Mouse (Mus musculus) embryonic facial prominence, embryonic 13.5 days (tissue): ENCODE results near the gene Tmem179b. TPM values are rescaled to one million over a fixed set of nuclear protein-coding genes. Genes with fewer than 3 reads are reported as not detected.
"Not testable (repeated sequence)": the region's sequence is repeated elsewhere in the genome, so short reads cannot be mapped to it uniquely, and the experiment has no call there.

Experiments
- ATAC-seq: fragments of 200-750 bp; cut with Nextera tagmentation; 2 replicates; pipeline ENCODE4 v1.8.0; 2017; ENCODE audit warnings: low read depth; ENCODE audit not compliant: insufficient number of reproducible peaks, insufficient read depth, low FRiP score, low TSS enrichment
- H3K27ac ChIP-seq: fragments of 300-500 bp; sonication (generic); 2 replicates; pipeline ENCODE4 v1.5.1; 2015; ENCODE audit warnings: moderate library complexity, mild to moderate bottlenecking, inconsistent platforms
- H3K27me3 ChIP-seq: fragments of 300-500 bp; sonication (generic); 2 replicates; pipeline ENCODE4 v1.6.1; 2015; ENCODE audit warnings: mild to moderate bottlenecking, inconsistent platforms
- H3K36me3 ChIP-seq: fragments of 300-500 bp; sonication (generic); 2 replicates; pipeline ENCODE4 v1.6.1; 2015; ENCODE audit warnings: mild to moderate bottlenecking, inconsistent platforms
- H3K4me1 ChIP-seq: fragments of 300-500 bp; sonication (generic); 2 replicates; pipeline ENCODE4 v1.6.1; 2015; ENCODE audit warnings: inconsistent platforms
- H3K4me2 ChIP-seq: fragments of 300-500 bp; sonication (generic); 2 replicates; pipeline ENCODE4 v1.6.1; 2015; ENCODE audit warnings: moderate library complexity, mild to moderate bottlenecking, inconsistent platforms
- H3K4me3 ChIP-seq: fragments of 300-500 bp; sonication (generic); 2 replicates; pipeline ENCODE4 v1.5.1; 2015; ENCODE audit warnings: mild to moderate bottlenecking, inconsistent platforms
- H3K9ac ChIP-seq: fragments of 300-500 bp; sonication (generic); 2 replicates; pipeline ENCODE4 v1.6.1; 2015; ENCODE audit warnings: mild to moderate bottlenecking, inconsistent platforms
- H3K9me3 ChIP-seq: fragments of 300-500 bp; sonication (generic); 2 replicates; pipeline ENCODE4 v1.6.1; 2016; ENCODE audit warnings: inconsistent platforms
- WGBS: fragments of 180-500 bp; shearing (Covaris S2); methylation state at CpG from one replicate; pipeline ENCODE4 v1.1.7; 2015; ENCODE audit warnings: mixed read lengths; 5-methylcytosine and 5-hydroxymethylcytosine counted together
- polyA plus RNA-seq: library from polyadenylated mRNA; unstranded; fragments of >200 nt; fragmentation: Nextera tagmentation; extraction: Ambion mirVana; gene quantifications from 2 replicates; pipeline ENCODE4 v1.2.1, GENCODE M21; 2015

Gene Tmem179b
- polyA plus RNA-seq, 1 experiment from 2014 or later = 67.6 TPM

DNA sequence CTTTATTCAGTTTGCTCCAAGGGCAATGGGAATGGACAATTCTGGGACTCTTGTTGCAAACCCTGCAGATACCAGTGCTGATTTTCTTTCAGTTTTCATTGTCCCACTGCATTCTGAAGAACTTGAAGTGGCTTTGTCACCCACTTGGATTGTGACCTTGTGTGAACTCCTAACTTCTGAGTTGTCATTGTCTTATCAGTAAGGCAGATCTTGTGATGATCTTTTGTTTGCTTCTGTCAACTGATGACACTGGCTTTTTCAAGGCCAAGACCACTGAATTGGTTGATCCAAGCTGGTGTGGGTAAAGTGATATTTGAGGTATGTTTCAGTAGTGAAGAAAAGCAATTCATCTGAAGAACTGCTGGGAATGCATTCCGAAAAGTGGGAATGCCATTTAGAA lies 28.9 kb downstream of the Tmem179b start:
- WGBS = 98% methylated on average over 1 of the region's 1 CpGs
- Histone ChIP-seq H3K4me2 (no peak overlapping the region), H3K9ac (no peak overlapping the region), H3K27me3 (no peaks in the 10 kb centered on the region), H3K27ac (no peak overlapping the region), H3K9me3 (no peaks in the 10 kb centered on the region), H3K4me1 (peaks cover 16% of the 10 kb centered on the region), H3K4me3 (no peak overlapping the region), H3K36me3 (peaks cover 81% of the 10 kb centered on the region)
- ATAC-seq = no peak

DNA sequence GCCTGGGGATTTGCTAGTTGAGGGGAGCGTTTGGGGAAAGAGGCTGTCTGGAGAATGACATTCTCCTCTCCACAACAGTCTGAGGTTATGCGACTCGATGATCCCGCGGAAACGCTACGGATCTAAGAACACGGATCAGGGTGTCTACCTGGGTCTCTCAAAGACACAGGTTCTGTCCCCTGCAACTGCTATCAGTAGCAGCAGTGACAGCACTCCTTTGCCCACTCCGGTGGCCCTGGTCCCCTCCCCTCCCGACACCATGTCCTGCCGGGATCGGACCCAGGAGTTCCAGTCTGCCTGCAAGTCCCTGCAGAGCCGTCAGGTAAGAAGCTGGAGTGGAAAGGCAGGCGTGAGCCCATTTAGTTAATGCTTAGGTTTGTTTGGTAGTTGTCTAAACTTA lies 32.1 kb downstream of the Tmem179b start:
- ATAC-seq = no peak
- Histone ChIP-seq H3K36me3 (peaks cover 80% of the 10 kb centered on the region), H3K9me3 (no peaks in the 10 kb centered on the region), H3K4me1 (peaks cover 19% of the 10 kb centered on the region), H3K27ac (peak overlapping the region; percentile 98), H3K27me3 (no peaks in the 10 kb centered on the region), H3K9ac (peak overlapping the region; percentile 97), H3K4me2 (peak overlapping the region; percentile 94), H3K4me3 (peak overlapping the region; percentile 96)
- WGBS = 18% methylated on average over 14 of the region's 14 CpGs

DNA sequence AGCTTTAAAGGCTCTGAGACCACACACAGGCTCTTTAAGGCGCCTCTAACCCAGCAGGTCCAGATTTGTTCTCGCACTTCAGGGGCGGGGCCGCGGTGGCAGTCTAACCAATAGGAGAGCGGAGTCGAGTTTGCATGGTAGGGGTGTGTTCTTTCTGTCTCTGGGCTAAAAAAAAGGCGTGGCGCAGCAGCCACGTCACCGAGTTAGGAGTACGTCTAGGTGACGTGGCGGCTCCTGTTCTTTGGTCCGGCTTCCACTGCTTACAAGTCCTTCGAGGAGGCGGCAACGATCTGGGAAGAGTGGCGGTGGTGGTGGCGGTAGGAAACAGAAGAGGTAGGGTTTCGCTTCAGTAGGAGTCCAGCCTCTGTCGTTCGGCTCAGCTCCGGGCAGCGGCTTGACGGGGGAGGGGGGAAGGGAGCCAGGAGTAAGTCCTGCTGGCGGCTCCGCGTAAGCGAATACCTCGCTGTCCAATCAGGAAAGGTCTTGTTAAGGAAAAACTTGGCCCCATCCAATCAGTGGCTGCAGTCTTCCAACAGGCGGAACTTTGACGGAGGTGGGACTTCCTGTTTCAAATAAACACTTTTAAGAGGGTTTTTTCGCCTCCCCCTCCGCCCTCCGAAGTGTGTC lies 32.9 kb downstream of the Tmem179b start, which contains the start of gene Stx5a:
Gene Stx5a, plus strand, starts transcription at position 171 of the 627 bp plus-strand sequence.
- Histone ChIP-seq H3K4me2 (peak within 1 kb of the TSS; percentile 94), H3K4me1 (peaks cover 25% of the 10 kb centered on the region), H3K27ac (peak within 1 kb of the TSS; percentile 98), H3K4me3 (peak within 1 kb of the TSS; percentile 96), H3K9me3 (no peaks in the 10 kb centered on the region), H3K27me3 (no peaks in the 10 kb centered on the region), H3K36me3 (peaks cover 72% of the 10 kb centered on the region), H3K9ac (peak within 1 kb of the TSS; percentile 97)
- peak; percentile 97 for ATAC-seq
- WGBS = under 1% methylated on average over 36 of the region's 36 CpGs

DNA sequence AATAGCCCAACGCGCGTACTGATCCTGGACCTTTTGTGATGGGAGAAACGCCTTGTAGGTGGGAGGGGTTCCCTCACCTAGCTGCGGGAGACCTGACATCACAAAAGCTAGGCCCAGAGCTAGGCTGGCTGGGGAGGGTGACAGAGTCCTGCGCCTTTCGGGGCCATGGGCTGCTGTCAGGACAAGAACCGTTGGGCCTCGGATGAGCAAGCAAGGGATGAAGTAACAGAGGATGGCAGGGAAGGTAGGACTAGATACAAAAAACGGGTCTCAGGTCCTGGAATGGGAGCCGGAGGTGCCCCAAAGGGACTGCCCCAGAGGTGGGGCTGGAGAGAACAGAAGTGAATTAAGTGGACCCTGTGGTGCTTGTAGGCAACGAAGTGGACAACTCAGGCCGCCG lies 33.7 kb downstream of the Tmem179b start, which contains the start of gene 1700092M07Rik:
Gene 1700092M07Rik, plus strand, starts transcription at position 116 of the 400 bp plus-strand sequence.
- peak within 1 kb of the TSS; percentile 97 for H3K9ac ChIP-seq
- peaks cover 65% of the 10 kb centered on the region for H3K36me3 ChIP-seq
- peak within 1 kb of the TSS; percentile 96 for H3K4me3 ChIP-seq
- H3K4me2 ChIP-seq = peak within 1 kb of the TSS; percentile 94
- peak within 1 kb of the TSS; percentile 98 for H3K27ac ChIP-seq
- WGBS = 66% methylated on average over 14 of the region's 14 CpGs
- no peaks in the 10 kb centered on the region for H3K27me3 ChIP-seq
- no peak for ATAC-seq
- H3K4me1 ChIP-seq = peaks cover 25% of the 10 kb centered on the region
- H3K9me3 ChIP-seq = no peaks in the 10 kb centered on the region

DNA sequence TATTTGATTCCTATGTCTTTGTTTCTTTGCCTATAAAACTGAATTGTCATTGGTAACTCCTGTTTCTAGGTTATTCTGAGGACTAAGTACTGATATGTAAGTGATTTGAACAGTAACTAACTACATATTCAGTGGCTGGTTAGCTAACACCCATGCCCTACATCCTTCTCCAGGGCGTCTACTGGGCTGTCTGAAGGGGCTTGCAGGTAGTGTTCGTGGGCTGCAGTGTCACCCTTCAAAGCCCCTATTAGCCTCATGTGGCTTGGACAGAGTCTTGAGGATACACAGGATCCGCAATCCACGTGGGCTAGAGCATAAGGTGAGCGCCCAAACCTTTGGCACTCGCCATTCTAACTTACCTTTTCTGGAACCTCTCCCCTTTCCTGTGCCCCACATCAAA lies 34.6 kb downstream of the Tmem179b start:
- 89% methylated on average over 6 of the region's 6 CpGs for WGBS
- Histone ChIP-seq H3K27ac (no peak overlapping the region), H3K4me3 (no peak overlapping the region), H3K36me3 (peaks cover 56% of the 10 kb centered on the region), H3K9me3 (no peaks in the 10 kb centered on the region), H3K4me1 (peaks cover 30% of the 10 kb centered on the region), H3K4me2 (no peak overlapping the region), H3K9ac (no peak overlapping the region), H3K27me3 (no peaks in the 10 kb centered on the region)
- ATAC-seq = no peak

DNA sequence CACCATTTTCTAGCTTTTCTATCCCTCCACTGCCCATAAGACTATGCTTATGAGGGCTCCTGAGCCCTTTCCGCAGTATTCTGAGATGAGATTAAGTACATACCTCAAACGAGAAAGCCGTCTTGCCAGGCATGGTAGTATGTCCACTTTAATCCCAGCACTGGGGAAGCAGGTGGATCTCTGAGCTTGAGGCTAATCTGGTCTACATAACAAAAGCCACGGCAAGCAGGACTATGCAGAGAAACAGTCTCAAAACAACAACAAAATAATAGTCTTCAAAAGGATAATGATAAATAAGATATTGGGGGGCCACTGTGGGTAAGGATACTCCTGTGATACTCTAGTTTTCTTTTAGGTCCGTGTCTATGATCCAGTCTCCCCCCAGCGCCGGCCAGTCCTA lies 35.4 kb downstream of the Tmem179b start:
- Histone ChIP-seq H3K27me3 (no peaks in the 10 kb centered on the region), H3K36me3 (peaks cover 48% of the 10 kb centered on the region), H3K9me3 (no peaks in the 10 kb centered on the region), H3K4me3 (no peak overlapping the region), H3K4me1 (peaks cover 30% of the 10 kb centered on the region), H3K4me2 (no peak overlapping the region), H3K9ac (no peak overlapping the region), H3K27ac (no peak overlapping the region)
- WGBS = 92% methylated on average over 7 of the region's 7 CpGs
- ATAC-seq = no peak

DNA sequence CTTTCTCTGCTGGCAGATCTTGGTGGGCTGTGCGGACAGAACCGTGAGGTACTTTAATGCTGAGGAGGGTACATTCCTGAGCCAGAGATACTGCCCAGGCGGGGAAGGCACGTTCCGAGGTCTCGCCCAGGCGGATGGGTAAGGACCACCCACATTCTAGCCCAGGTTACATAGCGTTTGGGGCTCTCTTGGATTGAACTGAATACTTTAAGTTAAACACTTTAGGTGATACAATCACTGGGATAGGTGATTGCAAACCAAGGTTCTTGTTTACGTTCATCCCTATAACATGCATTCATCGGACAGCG lies 38.2 kb downstream of the Tmem179b start:
- Histone ChIP-seq H3K9ac (peak overlapping the region; percentile 87), H3K4me2 (peak overlapping the region; percentile 83), H3K4me1 (peaks cover 20% of the 10 kb centered on the region), H3K9me3 (no peaks in the 10 kb centered on the region), H3K4me3 (peak overlapping the region; percentile 92), H3K36me3 (peaks cover 36% of the 10 kb centered on the region), H3K27ac (peak overlapping the region; percentile 76), H3K27me3 (no peaks in the 10 kb centered on the region)
- WGBS = 2% methylated on average over 11 of the region's 11 CpGs
- ATAC-seq = no peak; the same call in 1 of the 2 replicates

DNA sequence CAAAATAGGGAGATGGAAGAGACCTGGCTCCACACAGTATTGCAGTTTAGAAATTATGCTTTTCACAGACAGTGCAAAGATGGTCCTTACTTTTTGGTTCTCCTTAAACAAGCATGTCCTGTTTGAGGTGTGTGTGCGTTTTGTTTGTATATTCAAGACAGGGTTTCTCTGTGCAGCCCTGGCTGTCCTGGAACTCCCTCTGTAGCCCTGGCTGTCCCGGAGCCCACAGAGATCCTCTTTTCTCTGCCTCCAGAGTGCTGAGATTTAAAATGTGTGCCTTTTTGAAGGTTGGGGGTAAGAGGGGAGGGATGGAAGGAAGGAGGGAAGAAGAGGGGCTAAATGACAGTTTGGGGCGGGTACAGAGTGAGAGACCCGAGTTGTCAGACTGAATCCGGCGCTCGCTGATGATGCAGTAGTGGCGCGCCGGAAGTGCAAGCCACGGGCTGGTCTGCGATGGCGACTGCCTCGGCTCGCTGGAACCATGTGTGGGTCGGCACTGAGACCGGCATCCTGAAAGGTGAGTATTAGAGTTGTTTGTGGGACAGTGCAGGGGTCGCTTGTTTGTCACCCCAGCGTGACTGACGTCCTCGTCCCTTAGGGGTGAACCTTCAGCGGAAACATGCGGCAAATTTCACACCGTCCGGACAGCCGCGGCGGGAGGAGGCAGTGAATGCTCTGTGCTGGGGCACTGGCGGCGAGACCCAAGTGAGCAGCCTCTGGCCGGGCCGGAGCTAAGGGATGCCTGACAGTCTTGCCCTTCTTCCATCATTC lies 38.7 kb downstream of the Tmem179b start, which contains the start of gene Wdr74:
Gene Wdr74, plus strand, starts transcription at position 439 of the 771 bp plus-strand sequence.
- Histone ChIP-seq H3K36me3 (peaks cover 33% of the 10 kb centered on the region), H3K27me3 (no peaks in the 10 kb centered on the region), H3K4me2 (peak within 1 kb of the TSS; percentile 83), H3K9ac (peak within 1 kb of the TSS; percentile 87), H3K4me1 (peaks cover 16% of the 10 kb centered on the region), H3K27ac (peak within 1 kb of the TSS; percentile 76), H3K9me3 (no peaks in the 10 kb centered on the region), H3K4me3 (peak within 1 kb of the TSS; percentile 92)
- WGBS = under 1% methylated on average over 32 of the region's 32 CpGs
- ATAC-seq = peak; percentile 73

DNA sequence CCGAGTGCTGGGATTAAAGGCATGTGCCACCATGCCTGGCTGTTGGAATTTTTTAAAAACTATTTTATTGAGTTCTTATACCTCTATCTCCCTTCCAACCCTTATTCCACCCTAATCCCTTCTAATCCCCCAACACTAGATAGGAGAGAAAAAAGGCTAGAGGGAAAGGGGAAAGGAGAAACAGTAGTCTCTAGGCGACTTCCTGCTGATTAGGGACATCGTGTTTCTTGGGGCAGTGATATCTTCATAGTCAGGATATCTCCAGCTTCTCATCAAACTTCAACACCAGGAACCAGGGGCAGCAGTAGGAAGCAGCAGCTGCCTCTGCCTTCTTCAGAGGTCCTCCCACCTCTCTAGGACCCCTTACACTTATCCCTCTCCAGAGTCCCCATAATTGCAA lies 39.9 kb downstream of the Tmem179b start:
- 78% methylated on average over 3 of the region's 3 CpGs for WGBS
- ATAC-seq = no peak
- Histone ChIP-seq H3K27me3 (no peaks in the 10 kb centered on the region), H3K9me3 (no peaks in the 10 kb centered on the region), H3K4me1 (peaks cover 12% of the 10 kb centered on the region), H3K4me2 (no peak overlapping the region), H3K36me3 (peaks cover 20% of the 10 kb centered on the region), H3K4me3 (no peak overlapping the region), H3K27ac (no peak overlapping the region), H3K9ac (no peak overlapping the region)

DNA sequence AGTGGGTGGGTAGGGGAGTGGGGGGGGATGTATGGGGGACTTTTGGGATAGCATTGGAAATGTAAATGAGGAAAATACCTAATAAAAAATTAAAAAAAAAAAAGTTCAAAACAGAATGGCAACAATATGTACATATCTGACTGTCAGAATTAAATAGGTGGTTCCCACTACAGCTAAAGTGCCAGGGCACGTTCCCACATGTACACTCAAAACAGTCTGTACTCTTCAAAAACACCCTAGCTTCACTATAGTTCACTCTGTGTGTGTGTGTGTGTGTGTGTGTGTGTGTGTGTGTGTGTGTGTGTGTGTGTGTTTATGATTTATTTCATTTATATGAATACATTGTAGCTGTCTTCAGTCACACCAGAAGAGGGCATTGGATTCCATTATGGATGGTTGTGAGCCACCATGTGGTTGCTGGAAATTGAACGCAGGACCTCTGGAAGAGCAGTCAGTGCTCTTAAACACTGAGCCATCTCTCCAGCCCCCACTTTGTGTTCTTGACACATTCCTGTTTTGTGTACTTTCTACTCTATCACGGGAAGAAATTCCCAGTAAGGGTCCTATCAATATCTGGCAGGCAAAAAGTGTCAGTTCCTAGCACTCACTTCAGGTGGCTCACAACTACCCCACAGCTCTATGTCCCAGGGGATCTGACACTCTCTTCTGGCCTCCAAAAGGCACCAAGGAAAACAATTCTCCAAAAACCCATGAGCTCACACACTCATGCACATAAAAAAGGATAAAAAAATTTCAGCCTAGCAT lies 45.8 kb downstream of the Tmem179b start:
- not testable (repeated sequence) for H3K4me2 ChIP-seq, H3K9ac ChIP-seq, H3K27ac ChIP-seq, H3K27me3 ChIP-seq, H3K9me3 ChIP-seq, ATAC-seq, H3K4me3 ChIP-seq
- 34% methylated on average over 3 of the region's 3 CpGs for WGBS
- H3K36me3 ChIP-seq = peaks cover 27% of the 10 kb centered on the region
- peaks cover 21% of the 10 kb centered on the region for H3K4me1 ChIP-seq

DNA sequence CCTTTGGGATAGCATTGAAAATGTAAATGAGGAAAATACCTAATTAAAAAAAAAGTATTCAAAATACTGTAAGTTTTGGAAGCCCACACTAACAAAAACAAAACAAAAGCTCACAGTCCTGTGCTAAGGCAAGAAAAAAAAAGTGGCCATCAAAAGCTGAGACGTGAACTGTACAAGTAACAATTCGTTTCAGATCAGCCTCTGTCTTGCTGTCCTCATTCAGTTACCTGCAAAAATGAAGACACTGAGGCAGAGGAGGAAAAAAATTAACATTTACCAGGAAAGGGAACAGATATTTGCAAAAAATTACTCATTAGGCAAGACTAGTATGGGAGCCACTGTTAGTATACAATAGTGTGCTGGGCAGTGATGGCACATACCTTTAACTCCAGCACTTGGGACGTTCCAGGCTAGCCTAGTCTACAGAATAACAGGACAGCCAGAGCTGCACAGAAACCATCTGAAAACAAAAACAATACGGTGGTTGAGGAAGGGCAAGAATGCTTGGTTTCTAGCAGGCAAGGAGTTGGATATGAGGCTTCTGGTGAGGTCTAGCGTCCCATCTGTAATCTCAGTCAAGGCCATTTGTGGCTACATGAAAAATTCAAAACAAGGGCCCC lies 46.7 kb downstream of the Tmem179b start:
- Histone ChIP-seq H3K36me3 (peaks cover 27% of the 10 kb centered on the region), H3K9me3 (no peaks in the 10 kb centered on the region), H3K27me3 (no peaks in the 10 kb centered on the region), H3K27ac (peak overlapping the region; percentile 44; the same call in 1 of the 2 replicates), H3K9ac (no peak overlapping the region), H3K4me2 (no peak overlapping the region), H3K4me1 (peaks cover 21% of the 10 kb centered on the region), H3K4me3 (no peak overlapping the region)
- WGBS = 17% methylated on average over 5 of the region's 5 CpGs
- no peak for ATAC-seq
